Mouse (Mus musculus) ES-E14 (cell line): Measurements from ENCODE around the gene Ifne.
A peak's percentile ranks its signal among the peaks of the same experiment; 100 is the strongest.

Experiments used
- CHD2 ChIP-seq: IDR thresholded peaks from 2 replicates; pipeline ENCODE4 v1.6.1; 2014; ENCODE audit warnings: mild to moderate bottlenecking, low read depth, low read length, inconsistent platforms
- HCFC1 ChIP-seq: IDR thresholded peaks from 2 replicates; pipeline ENCODE4 v1.6.1; 2012; ENCODE audit warnings: low read length, inconsistent platforms, borderline replicate concordance; ENCODE audit not compliant: insufficient read depth
- MAFK ChIP-seq: IDR thresholded peaks from 2 replicates; pipeline ENCODE4 v1.6.1; 2014; ENCODE audit warnings: mild to moderate bottlenecking, low read depth, low read length, inconsistent platforms; ENCODE audit not compliant: insufficient read depth
- ZC3H11A ChIP-seq: IDR thresholded peaks from 2 replicates; pipeline ENCODE4 v1.6.1; 2012; ENCODE audit warnings: low read depth, mild to moderate bottlenecking, inconsistent platforms, low read length, borderline replicate concordance
- ZNF384 ChIP-seq: IDR thresholded peaks from 2 replicates; pipeline ENCODE4 v1.6.1; 2012; ENCODE audit warnings: low read depth, low read length, inconsistent platforms

- TF ChIP-seq MAFK (no peak), HCFC1 (no peak), ZNF384 (no peak), CHD2 (no peak), ZC3H11A (peak; percentile 67; the same call in 1 of the 2 replicates)
These were observed 12.6 kb downstream of the Ifne start for GRCm38 (mm10) chr4:88867366-88867925.
